Mouse (Mus musculus): Measurements from ENCODE around the gene Ankrd66.

Gene Ankrd66

GRCm38 (mm10) chr17:43543539-43543938 is at the start of gene Ankrd66:
TSS of gene Ankrd66 (minus strand) at chr17:43543639.
- no peak for DNase-seq (ENCODE audit: low read depth, low spot score)

GRCm38 (mm10) chr17:43592296-43593291 is 49.2 kb upstream of the Ankrd66 start:
- no peak for DNase-seq (ENCODE audit: low read depth, low spot score)

GRCm38 (mm10) chr17:43590531-43590930 is 47.1 kb upstream of the Ankrd66 start:
- DNase-seq (ENCODE audit: low read depth, low spot score): no peak

- no peak for DNase-seq (ENCODE audit: low read depth, low spot score)
Measured at GRCm38 (mm10) chr17:43589750-43590149, 46.3 kb upstream of the Ankrd66 start.

GRCm38 (mm10) chr17:43587278-43587677 is 43.8 kb upstream of the Ankrd66 start:
- DNase-seq (ENCODE audit: low read depth, low spot score): no peak

- no peak for DNase-seq (ENCODE audit: low read depth, low spot score)
Measured at GRCm38 (mm10) chr17:43584771-43585170, 41.3 kb upstream of the Ankrd66 start.

GRCm38 (mm10) chr17:43581012-43581467 is 37.6 kb upstream of the Ankrd66 start:
- DNase-seq (ENCODE audit: low read depth, low spot score): no peak

GRCm38 (mm10) chr17:43580456-43580855 is 37.0 kb upstream of the Ankrd66 start:
- no peak for DNase-seq (ENCODE audit: low read depth, low spot score)

GRCm38 (mm10) chr17:43573624-43574073 is 30.2 kb upstream of the Ankrd66 start:
- DNase-seq (ENCODE audit: low read depth, low spot score): no peak

- DNase-seq (ENCODE audit: low read depth, low spot score): no peak
Measured at GRCm38 (mm10) chr17:43569287-43569686, 25.8 kb upstream of the Ankrd66 start.

GRCm38 (mm10) chr17:43567992-43568888 is 24.8 kb upstream of the Ankrd66 start, which contains the start of gene Pla2g7:
TSS of gene Pla2g7 (plus strand) at chr17:43568098.
- no peak for DNase-seq (ENCODE audit: low read depth, low spot score)

GRCm38 (mm10) chr17:43567593-43567991 is 24.2 kb upstream of the Ankrd66 start:
- DNase-seq (ENCODE audit: low read depth, low spot score): no peak

- DNase-seq (ENCODE audit: low read depth, low spot score): no peak
Measured at GRCm38 (mm10) chr17:43563192-43563987, 20.0 kb upstream of the Ankrd66 start.

GRCm38 (mm10) chr17:43558678-43559077 is 15.2 kb upstream of the Ankrd66 start:
- DNase-seq (ENCODE audit: low read depth, low spot score): no peak

GRCm38 (mm10) chr17:43557541-43558090 is 14.2 kb upstream of the Ankrd66 start:
- DNase-seq (ENCODE audit: low read depth, low spot score): no peak

- no peak for DNase-seq (ENCODE audit: low read depth, low spot score)
Measured at GRCm38 (mm10) chr17:43557104-43557503, 13.7 kb upstream of the Ankrd66 start.

GRCm38 (mm10) chr17:43554516-43555403 is 11.3 kb upstream of the Ankrd66 start:
- no peak for DNase-seq (ENCODE audit: low read depth, low spot score)

GRCm38 (mm10) chr17:43551122-43551630 is 7.7 kb upstream of the Ankrd66 start:
- DNase-seq (ENCODE audit: low read depth, low spot score): no peak

- DNase-seq (ENCODE audit: low read depth, low spot score): no peak
Measured at GRCm38 (mm10) chr17:43544040-43544439, 601 bp upstream of the Ankrd66 start.
